Mouse (Mus musculus) neural tube, embryonic 12.5 days (tissue): ENCODE data around the gene Ppp1r1c. TPM values are rescaled to one million over a fixed set of nuclear protein-coding genes. Genes with fewer than 3 reads are reported as not detected.

Experiments used
- ATAC-seq: fragments of 200-750 bp; cut with Nextera tagmentation; 2 replicates; pipeline ENCODE4 v1.8.0; 2017; ENCODE audit warnings: low read depth, mild to moderate bottlenecking, moderate TSS enrichment, moderate library complexity; ENCODE audit not compliant: low FRiP score
- H3K27ac ChIP-seq: fragments of 300-500 bp; sonication (generic); 2 replicates; pipeline ENCODE4 v1.5.1; 2016
- H3K27me3 ChIP-seq: fragments of 300-500 bp; sonication (generic); replicated peaks from 2 replicates; pipeline ENCODE4 v1.6.1; 2016; ENCODE audit warnings: mild to moderate bottlenecking
- H3K36me3 ChIP-seq: fragments of 300-500 bp; sonication (generic); 2 replicates; pipeline ENCODE4 v1.6.1; 2016; ENCODE audit warnings: mild to moderate bottlenecking
- H3K4me1 ChIP-seq: fragments of 300-500 bp; sonication (generic); 2 replicates; pipeline ENCODE4 v1.6.1; 2016
- H3K4me2 ChIP-seq: fragments of 300-500 bp; sonication (generic); replicated peaks from 2 replicates; pipeline ENCODE4 v1.6.1; 2016; ENCODE audit warnings: mild to moderate bottlenecking
- H3K4me3 ChIP-seq: fragments of 300-500 bp; sonication (generic); 2 replicates; pipeline ENCODE4 v1.5.1; 2016
- H3K9ac ChIP-seq: fragments of 300-500 bp; sonication (generic); 2 replicates; pipeline ENCODE4 v1.6.1; 2016; ENCODE audit warnings: mild to moderate bottlenecking
- H3K9me3 ChIP-seq: fragments of 300-500 bp; sonication (generic); 2 replicates; pipeline ENCODE4 v1.6.1; 2016; ENCODE audit warnings: mild to moderate bottlenecking
- WGBS: fragments of 180-500 bp; shearing (Covaris S2); methylation state at CpG from one replicate; pipeline ENCODE4 v1.1.7; 2016; 5-methylcytosine and 5-hydroxymethylcytosine counted together
- polyA plus RNA-seq: library from polyadenylated mRNA; unstranded; fragments of >200 nt; fragmentation: Nextera tagmentation; extraction: Ambion mirVana; gene quantifications from 2 replicates; pipeline ENCODE4 v1.2.1, GENCODE M21; 2016

Ppp1r1c gene
- polyA plus RNA-seq, result 44.1 and 74.0 TPM in 2 replicates

DNA sequence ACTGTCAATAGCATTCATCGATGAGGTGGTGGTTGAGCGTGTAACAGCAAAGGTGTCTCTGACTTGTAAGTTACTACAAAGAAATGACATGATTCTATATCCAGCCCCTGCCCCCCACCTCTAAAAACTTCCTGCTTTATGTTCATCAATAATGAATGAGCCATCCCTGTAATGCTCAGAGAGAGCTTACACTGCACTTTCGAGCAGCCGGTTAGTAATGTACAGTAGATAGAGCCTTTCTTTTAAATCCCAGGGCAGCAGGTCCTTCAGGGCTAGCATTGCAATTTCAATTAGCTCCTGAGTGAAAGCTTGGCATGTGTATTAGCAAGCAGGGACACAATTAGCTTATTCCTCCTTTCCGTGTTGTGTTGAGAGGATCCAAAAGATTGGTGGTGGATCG, at the start of gene Ppp1r1c:
Gene Ppp1r1c, plus strand, starts transcription at position 206 of the 400 bp plus-strand sequence.
- no peaks in the 10 kb centered on the region for H3K27me3 ChIP-seq
- peak within 1 kb of the TSS; percentile 26; the same call in 1 of the 2 replicates for H3K27ac ChIP-seq
- no peak within 1 kb of the TSS for H3K9ac ChIP-seq
- no peaks in the 10 kb centered on the region for H3K4me1 ChIP-seq
- H3K9me3 ChIP-seq, result no peaks in the 10 kb centered on the region
- no peak within 1 kb of the TSS for H3K4me2 ChIP-seq
- ATAC-seq, result 0 out of 2 replicates have a peak, but pooled peaks have one; percentile 17
- H3K4me3 ChIP-seq, result no peak within 1 kb of the TSS
- H3K36me3 ChIP-seq, result no peaks in the 10 kb centered on the region
- 84% methylated on average over 6 of the region's 6 CpGs for WGBS

DNA sequence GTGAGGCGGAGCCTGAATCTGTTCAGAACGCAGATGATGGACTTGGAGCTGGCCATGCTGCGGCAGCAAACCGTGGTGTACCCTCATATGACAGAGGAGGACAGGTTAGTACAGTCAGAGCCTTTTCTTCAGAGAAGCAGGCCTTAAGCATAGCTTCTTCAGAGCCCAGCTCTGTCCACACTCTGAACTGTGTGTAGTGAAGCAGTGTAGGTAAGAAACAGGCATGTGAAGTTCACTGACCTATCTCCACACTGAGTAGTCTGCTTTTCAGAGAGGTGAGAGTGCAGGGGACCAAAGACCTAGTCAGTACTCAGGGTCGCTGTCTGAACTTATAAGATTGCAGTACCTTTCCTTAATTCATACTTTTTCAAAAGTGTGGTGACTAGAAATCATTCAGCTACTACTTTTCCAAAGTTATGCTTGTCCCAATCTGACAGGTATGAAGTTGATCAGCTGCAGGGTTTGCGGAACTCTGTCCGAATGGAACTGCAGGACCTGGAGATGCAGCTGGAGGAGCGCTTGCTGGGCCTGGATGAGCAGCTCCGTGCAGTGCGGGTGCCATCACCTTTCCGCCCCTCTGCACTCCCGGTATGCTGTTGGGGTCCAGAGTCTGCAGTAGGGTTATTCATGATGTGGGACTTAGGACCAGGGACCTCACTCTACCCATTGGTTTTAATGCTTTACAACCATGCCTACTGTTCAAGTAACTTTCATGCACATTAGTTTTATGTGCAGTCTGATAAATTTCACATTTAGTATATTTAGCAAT, 47.0 kb upstream of the Ppp1r1c start:
- Histone ChIP-seq H3K4me3 (no peak overlapping the region), H3K4me2 (no peak overlapping the region), H3K36me3 (peaks cover 37% of the 10 kb centered on the region), H3K9ac (no peak overlapping the region), H3K9me3 (no peaks in the 10 kb centered on the region), H3K4me1 (no peaks in the 10 kb centered on the region), H3K27me3 (no peaks in the 10 kb centered on the region), H3K27ac (no peak overlapping the region)
- ATAC-seq, result no peak
- WGBS, result 72% methylated on average over 12 of the region's 12 CpGs

DNA sequence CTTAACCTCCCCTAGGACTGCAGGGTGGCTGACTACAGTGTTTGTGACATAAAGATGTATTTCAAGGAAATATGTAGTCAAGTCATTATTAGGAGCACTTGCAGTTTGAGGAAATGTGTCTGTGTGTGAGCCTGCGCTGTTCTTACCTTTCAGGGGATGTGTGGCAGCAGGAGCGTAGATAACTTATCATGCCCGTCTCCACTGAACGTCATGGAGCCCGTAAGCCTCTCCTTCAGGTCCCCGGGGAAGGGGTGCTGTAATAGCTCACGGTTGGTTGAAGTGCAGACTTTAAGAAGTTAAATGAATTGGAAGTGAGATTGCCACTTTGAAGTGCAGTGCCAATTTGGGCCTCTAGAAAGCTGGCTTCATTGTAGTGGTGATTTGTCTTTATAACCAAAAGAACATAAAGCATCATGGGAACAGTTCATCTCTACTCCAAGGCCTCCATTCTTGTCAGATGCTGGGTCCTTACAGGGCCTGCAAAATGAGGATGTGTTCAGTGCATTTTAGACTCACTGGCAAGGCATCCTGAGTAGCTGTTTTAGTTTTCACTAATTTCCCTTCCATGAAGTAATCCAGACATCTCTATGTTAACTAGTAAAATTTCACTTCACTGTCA, 46.0 kb upstream of the Ppp1r1c start:
- Histone ChIP-seq H3K4me1 (no peaks in the 10 kb centered on the region), H3K9ac (no peak overlapping the region), H3K36me3 (peaks cover 38% of the 10 kb centered on the region), H3K9me3 (no peaks in the 10 kb centered on the region), H3K27ac (no peak overlapping the region), H3K27me3 (no peaks in the 10 kb centered on the region), H3K4me3 (no peak overlapping the region), H3K4me2 (no peak overlapping the region)
- WGBS, result 34% methylated on average over 7 of the region's 7 CpGs
- no peak for ATAC-seq

DNA sequence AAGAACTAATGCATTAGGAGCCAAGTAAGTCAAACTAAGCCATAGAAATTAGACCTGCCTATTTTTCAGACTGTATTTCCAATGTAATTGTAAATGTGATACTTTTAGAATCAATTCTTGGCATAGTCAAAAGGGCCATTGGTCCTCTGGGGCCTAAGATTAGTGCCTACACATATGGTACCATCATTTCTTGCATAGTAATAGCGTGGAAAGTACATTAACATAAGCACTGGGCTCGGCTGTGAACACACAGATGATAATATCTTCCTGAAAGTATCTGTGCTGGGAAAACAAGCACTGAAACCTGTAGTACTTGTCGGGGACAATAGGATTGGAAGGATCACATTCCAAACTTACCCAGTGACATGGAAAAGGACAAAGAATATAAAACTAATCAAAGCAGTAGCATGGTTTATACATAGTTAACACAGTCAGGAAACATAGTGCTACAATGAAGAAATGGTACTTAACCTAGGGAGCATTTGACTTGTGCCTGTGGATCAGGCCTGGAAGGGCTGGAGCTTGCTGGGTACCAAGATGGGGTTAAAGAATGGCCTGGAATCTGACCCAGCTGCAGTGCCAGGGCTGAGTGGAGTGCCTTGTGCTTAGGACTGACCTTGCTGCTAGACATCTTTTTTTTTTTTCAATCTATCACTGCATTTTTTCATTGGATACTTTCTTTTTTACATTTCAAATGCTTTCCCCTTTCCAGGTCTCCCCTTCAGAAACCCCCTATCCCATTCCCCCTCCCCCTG, 42.9 kb upstream of the Ppp1r1c start:
- no peaks in the 10 kb centered on the region for H3K27me3 ChIP-seq

DNA sequence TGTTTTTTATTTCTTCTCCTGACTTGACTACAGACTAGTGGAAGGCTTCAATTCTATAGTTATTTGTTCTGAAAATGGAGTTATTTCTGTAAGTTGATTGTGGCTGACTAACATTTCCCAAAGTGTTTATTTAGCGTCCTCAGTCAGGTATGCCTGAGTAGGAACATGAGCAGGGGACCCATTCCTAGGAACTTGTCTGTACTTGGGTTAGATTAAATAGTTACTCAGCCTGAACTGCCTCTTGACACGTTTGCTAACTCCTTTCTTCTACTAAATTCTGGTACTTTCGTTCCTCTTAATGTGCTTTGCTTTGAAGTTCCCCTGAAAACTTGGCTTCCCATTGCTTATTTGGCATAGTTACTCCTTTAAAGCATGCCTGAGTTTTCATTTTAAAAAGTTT, 42.1 kb upstream of the Ppp1r1c start:
- Histone ChIP-seq H3K27ac (no peak overlapping the region), H3K4me2 (no peak overlapping the region), H3K27me3 (no peaks in the 10 kb centered on the region), H3K9ac (no peak overlapping the region), H3K9me3 (no peaks in the 10 kb centered on the region), H3K4me3 (no peak overlapping the region), H3K4me1 (no peaks in the 10 kb centered on the region), H3K36me3 (peaks cover 15% of the 10 kb centered on the region)
- ATAC-seq, result no peak
- WGBS, result 80% methylated on average over 3 of the region's 3 CpGs

More for the DNA sequence above, 42.9 kb upstream of the Ppp1r1c start:
- Histone ChIP-seq H3K4me2 (no peak overlapping the region), H3K9ac (no peak overlapping the region), H3K4me3 (no peak overlapping the region), H3K9me3 (no peaks in the 10 kb centered on the region), H3K27ac (no peak overlapping the region), H3K4me1 (no peaks in the 10 kb centered on the region), H3K36me3 (peaks cover 18% of the 10 kb centered on the region)
- WGBS, result 70% methylated on average over 3 of the region's 3 CpGs
- ATAC-seq, result no peak

DNA sequence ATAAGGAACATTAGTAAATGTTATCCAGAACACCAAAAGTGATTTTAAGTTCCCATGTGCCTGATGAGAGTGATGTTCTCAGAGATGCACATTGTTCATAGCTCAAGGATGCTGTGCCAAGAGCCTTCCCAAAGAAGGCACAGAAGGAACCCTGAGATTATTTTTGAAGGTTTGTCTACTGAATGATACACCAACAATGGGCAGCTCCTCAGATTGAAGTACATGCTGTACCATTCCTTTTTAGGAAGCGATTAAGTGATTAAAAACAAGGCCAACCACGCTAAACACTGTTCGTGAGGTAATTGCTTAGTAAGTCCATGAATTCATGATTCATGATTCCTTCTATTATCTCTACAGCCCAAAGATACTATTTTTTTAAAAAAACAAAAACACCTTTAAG, 32.3 kb upstream of the Ppp1r1c start:
- Histone ChIP-seq H3K36me3 (no peaks in the 10 kb centered on the region), H3K4me3 (no peak overlapping the region), H3K9ac (no peak overlapping the region), H3K4me1 (no peaks in the 10 kb centered on the region), H3K27ac (no peak overlapping the region), H3K9me3 (no peaks in the 10 kb centered on the region), H3K27me3 (no peaks in the 10 kb centered on the region), H3K4me2 (no peak overlapping the region)
- ATAC-seq, result no peak
- 90% methylated on average over 3 of the region's 3 CpGs for WGBS

DNA sequence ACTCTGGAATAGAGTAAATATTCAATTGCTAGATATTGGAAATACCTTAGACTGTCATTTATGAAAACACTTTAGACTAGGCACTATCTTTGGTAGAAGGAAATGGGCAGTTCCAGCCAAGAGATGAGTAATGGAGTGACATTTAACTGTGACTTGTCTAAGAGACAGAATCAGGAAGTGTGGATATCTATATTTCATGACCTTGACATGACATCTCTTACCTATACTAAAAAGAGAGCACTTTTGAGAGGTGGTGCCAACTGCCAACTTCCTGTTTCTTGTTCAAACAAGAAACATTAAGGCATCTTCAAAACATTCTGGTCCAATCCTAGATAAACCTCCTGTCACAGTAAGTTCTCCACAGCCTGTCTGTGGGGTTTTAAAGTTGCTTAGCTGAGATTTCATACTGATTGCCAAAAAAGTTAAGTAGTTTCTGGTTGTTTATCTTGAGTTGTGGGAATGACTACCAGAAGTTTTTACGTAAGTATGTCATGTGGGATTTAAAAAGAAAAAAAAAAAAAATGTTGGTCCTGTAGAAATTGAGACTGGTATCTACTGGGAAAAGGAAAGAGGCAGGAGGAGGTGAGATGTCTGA, 29.8 kb upstream of the Ppp1r1c start:
- ATAC-seq, result no peak
- no peaks in the 10 kb centered on the region for H3K27me3 ChIP-seq
- H3K36me3 ChIP-seq, result no peaks in the 10 kb centered on the region
- H3K9me3 ChIP-seq, result no peaks in the 10 kb centered on the region
- H3K4me1 ChIP-seq, result no peaks in the 10 kb centered on the region
- WGBS, result 95% methylated on average over 1 of the region's 1 CpGs
- H3K4me2 ChIP-seq, result no peak overlapping the region
- no peak overlapping the region for H3K9ac ChIP-seq
- no peak overlapping the region for H3K4me3 ChIP-seq
- no peak overlapping the region for H3K27ac ChIP-seq

DNA sequence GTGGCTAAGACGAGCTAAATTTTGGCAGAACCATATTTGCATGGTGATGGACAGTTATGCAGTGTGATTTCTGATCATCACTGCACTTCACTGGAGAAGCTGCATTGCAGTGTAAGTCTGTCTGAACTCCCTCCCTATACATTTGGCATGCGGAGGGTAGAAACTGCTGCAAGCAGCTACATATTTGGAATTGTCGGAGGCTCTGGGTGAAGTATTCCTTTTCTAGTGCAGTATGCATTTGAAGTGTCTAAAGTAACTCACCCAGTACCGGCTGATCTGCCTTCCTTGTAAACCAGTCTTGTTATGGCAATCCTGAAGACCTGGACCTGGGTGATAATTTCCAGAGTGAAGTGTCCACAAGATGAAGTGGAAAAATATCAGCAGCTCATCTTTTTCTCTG, 25.9 kb upstream of the Ppp1r1c start:
- no peaks in the 10 kb centered on the region for H3K36me3 ChIP-seq
- H3K27me3 ChIP-seq, result no peaks in the 10 kb centered on the region
- WGBS, result 90% methylated on average over 4 of the region's 4 CpGs
- H3K9ac ChIP-seq, result no peak overlapping the region
- H3K9me3 ChIP-seq, result no peaks in the 10 kb centered on the region
- no peaks in the 10 kb centered on the region for H3K4me1 ChIP-seq
- no peak overlapping the region for H3K4me3 ChIP-seq
- ATAC-seq, result no peak
- H3K27ac ChIP-seq, result no peak overlapping the region
- no peak overlapping the region for H3K4me2 ChIP-seq

DNA sequence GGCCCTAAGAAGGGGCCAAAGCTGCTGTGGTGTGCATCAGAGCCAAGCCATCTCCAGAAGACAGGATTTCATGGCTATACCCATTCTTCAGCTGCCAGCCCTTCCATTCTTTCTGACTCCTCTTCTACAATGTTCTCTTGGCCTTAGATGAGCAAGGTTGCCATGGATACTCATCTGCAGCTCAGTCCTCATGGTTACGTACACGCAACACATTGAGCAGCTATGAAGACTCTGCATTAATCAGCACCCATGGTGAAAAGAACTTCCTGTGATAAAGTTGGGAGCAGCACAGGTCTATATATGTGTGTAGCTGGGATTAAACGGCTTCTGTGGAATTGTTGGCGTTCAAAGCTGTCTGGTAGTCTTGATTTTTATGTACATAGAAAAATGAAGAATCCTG, 24.3 kb upstream of the Ppp1r1c start:
- no peak for ATAC-seq

DNA sequence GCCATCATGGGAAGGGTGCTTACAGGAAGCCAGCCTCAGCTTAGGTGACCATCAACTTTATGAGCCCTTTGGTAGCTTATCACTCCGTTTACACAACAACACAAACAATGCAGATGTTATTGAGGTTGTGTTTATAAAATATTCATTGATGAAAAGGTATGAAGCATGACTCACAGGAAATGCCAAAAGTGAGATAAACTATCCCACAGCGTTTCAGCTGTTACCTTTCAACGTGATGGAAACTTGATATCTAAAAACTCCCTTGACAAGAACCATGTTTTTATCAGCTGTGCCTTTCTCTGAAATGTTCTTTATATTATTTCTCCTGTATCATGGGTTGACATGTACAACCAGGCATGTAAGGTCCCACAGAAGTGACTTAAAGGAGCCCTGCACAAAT, 16.7 kb upstream of the Ppp1r1c start:
- no peak for ATAC-seq
- WGBS, result 78% methylated on average over 3 of the region's 3 CpGs

More for the DNA sequence above, 24.3 kb upstream of the Ppp1r1c start:
- no peak overlapping the region for H3K27ac ChIP-seq
- no peak overlapping the region for H3K4me3 ChIP-seq
- no peaks in the 10 kb centered on the region for H3K9me3 ChIP-seq
- H3K27me3 ChIP-seq, result no peaks in the 10 kb centered on the region
- no peak overlapping the region for H3K4me2 ChIP-seq
- no peak overlapping the region for H3K9ac ChIP-seq
- H3K36me3 ChIP-seq, result no peaks in the 10 kb centered on the region
- no peaks in the 10 kb centered on the region for H3K4me1 ChIP-seq
- 85% methylated on average over 4 of the region's 4 CpGs for WGBS

DNA sequence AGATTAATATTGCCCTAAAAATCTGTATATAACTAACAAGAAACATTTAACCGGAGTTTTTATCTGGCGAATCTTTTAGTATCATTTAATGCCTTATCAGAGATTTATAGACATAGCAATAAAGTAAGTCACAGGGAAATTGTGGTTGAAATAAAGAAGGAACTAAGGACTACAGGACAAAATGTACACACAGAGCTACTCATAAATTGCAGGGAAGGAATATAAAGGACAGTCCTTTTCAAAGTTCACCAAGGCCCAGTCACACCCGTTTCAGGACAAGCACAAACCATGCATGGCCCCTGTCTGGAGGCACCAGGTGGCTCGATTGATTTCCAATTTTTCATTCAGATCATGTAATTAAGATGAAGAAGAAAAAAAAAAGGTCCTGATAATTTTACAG, 12.4 kb upstream of the Ppp1r1c start:
- ATAC-seq, result no peak
- Histone ChIP-seq H3K4me3 (no peak overlapping the region), H3K27ac (no peak overlapping the region), H3K4me2 (no peak overlapping the region), H3K36me3 (no peaks in the 10 kb centered on the region), H3K9me3 (no peaks in the 10 kb centered on the region), H3K4me1 (no peaks in the 10 kb centered on the region), H3K9ac (no peak overlapping the region), H3K27me3 (no peaks in the 10 kb centered on the region)
- 78% methylated on average over 4 of the region's 4 CpGs for WGBS

More for the DNA sequence above, 16.7 kb upstream of the Ppp1r1c start:
- Histone ChIP-seq H3K27ac (no peak overlapping the region), H3K36me3 (no peaks in the 10 kb centered on the region), H3K9me3 (no peaks in the 10 kb centered on the region), H3K27me3 (no peaks in the 10 kb centered on the region), H3K9ac (no peak overlapping the region), H3K4me1 (no peaks in the 10 kb centered on the region), H3K4me2 (no peak overlapping the region), H3K4me3 (no peak overlapping the region)

DNA sequence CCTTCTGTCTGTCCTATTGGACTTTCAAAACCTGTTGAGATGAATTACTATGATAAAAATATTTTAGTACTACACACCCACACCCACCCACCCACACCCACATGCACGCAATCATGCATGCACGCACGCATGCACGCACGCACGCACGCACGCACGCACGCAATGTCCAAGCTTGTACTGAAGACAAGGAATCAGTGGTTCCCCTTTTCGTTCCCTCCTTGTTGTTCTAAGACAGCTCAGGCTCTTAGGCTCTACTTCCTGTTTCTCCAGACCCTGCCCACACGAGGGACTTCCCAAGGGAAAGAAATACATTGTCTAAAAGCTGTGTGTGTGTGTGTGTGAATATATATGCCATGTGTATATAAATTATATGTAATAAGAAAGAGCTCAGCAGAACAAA, 11.6 kb upstream of the Ppp1r1c start:
- H3K27me3 ChIP-seq, result no peaks in the 10 kb centered on the region
- H3K9me3 ChIP-seq, result no peaks in the 10 kb centered on the region
- H3K4me3 ChIP-seq, result no peak overlapping the region
- no peaks in the 10 kb centered on the region for H3K4me1 ChIP-seq
- H3K4me2 ChIP-seq, result no peak overlapping the region
- H3K9ac ChIP-seq, result no peak overlapping the region
- no peak overlapping the region for H3K27ac ChIP-seq
- WGBS, result 89% methylated on average over 12 of the region's 12 CpGs
- no peaks in the 10 kb centered on the region for H3K36me3 ChIP-seq
- no peak for ATAC-seq
